Mouse (Mus musculus) liver, adult 10 weeks (tissue): ENCODE results near the gene Nlrp2. TPM values are rescaled to one million over a fixed set of nuclear protein-coding genes. Genes with fewer than 3 reads are reported as not detected.

ENCODE experiments used
- polyA plus RNA-seq: library from polyadenylated mRNA; stranded (reverse); fragments of 350-450 nt; fragmentation: Illumina TruSeq; extraction: RNeasy Lipid Tissue Mini Kit (QIAGEN cat#74804); gene quantifications from one replicate; pipeline ENCODE4 v1.2.3, GENCODE M21; 2014; ENCODE audit warnings: low read depth, low replicate concordance

Gene Nlrp2
- not detected for polyA plus RNA-seq

DNA sequence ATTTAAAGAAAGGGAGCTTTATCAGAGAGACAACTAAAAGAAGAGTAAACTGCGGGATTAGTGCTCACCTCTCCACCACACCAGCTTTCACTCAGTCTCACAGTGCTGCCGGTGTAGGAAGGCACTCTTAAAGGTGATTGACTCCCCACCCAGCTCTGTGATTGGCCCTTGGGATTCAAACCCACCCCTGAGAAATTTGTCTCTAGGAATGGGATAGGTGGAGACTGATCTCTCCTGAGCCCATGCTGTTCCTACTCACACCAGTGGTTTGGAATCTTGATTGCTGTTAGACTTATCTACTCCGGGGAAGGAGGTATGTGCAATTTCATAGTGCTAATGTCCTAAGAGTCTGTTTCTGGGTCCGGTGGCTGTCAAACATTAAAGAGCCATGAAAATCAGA lies at the start of gene Nlrp2:
TSS of gene Nlrp2 (minus strand) at position 101 of the 400 bp plus-strand sequence.

DNA sequence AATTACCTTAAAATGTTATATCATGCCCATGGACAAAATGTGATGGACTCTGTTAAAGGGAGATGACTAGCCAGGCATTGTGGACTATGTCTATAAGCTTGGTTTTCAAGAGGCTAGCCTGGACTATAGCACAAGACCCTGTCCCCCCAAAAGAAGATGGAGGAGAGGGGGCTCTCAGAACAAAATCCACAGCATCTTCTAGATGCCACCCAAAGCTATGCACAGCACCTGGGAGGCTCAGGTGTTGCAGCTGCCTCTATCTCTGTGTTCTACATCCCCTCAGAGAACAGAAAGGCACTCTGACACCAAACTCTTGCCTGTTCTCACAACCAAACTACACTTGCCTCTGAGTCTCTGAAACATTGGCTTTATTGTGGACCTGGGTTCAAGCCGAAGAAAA lies 598 bp downstream of the Nlrp2 start, which contains the start of gene Gm5065:
TSS of gene Gm5065 (plus strand) at position 301 of the 400 bp plus-strand sequence.

Other genes with a start within 250 kb of the Nlrp2 start
- gene Rfpl4, start 234.1 kb downstream of the Nlrp2 start, polyA plus RNA-seq, result not detected
- 1.2 TPM for gene Rasl2-9, start 225.1 kb downstream of the Nlrp2 start, polyA plus RNA-seq
- not detected for gene Vmn1r55, start 201.4 kb downstream of the Nlrp2 start, polyA plus RNA-seq
- not detected for gene Vmn1r56, start 154.3 kb downstream of the Nlrp2 start, polyA plus RNA-seq
- not detected for gene Vmn1r57, start 132.5 kb downstream of the Nlrp2 start, polyA plus RNA-seq
- gene Gm5065, start 498 bp downstream of the Nlrp2 start, polyA plus RNA-seq, result not detected
- not detected for gene Vmn1r58, start 62.4 kb upstream of the Nlrp2 start, polyA plus RNA-seq
- gene Vmn1r59, start 105.7 kb upstream of the Nlrp2 start, polyA plus RNA-seq, result not detected
- gene Vmn2r28, start 142.9 kb upstream of the Nlrp2 start, polyA plus RNA-seq, result not detected
- not detected for gene Vmn1r60, start 196.3 kb upstream of the Nlrp2 start, polyA plus RNA-seq